Mouse (Mus musculus): ENCODE results near the gene Sepsecs. TPM values are rescaled to one million over a fixed set of nuclear protein-coding genes. Genes with fewer than 3 reads are reported as not detected.
A peak's percentile ranks its signal among the peaks of the same experiment; 100 is the strongest.
"Not testable (repeated sequence)": the region's sequence is repeated elsewhere in the genome, so short reads cannot be mapped to it uniquely, and the experiment has no call there.

Sepsecs gene
- polyA plus RNA-seq (2017; shearing (Covaris generic)) = 1 to 10 TPM; 5.4 to 5.6 TPM

GRCm38 (mm10) chr5:52669426-52670191 lies at the start of gene Sepsecs:
Gene Sepsecs (minus strand): TSS chr5:52669708.
- peak; percentile 95 for ATAC-seq

- ATAC-seq = no peak
Measured at GRCm38 (mm10) chr5:52716742-52717448, 47.4 kb upstream of the Sepsecs start.

GRCm38 (mm10) chr5:52712704-52713103 lies 43.2 kb upstream of the Sepsecs start:
- ATAC-seq = no peak

- ATAC-seq = no peak
Measured at GRCm38 (mm10) chr5:52704562-52704961, 35.1 kb upstream of the Sepsecs start.

- not testable (repeated sequence) for ATAC-seq
Measured at GRCm38 (mm10) chr5:52697882-52698440, 28.5 kb upstream of the Sepsecs start.

- no peak for ATAC-seq
Measured at GRCm38 (mm10) chr5:52697291-52697690, 27.8 kb upstream of the Sepsecs start.

- ATAC-seq = no peak
Measured at GRCm38 (mm10) chr5:52687741-52688455, 18.4 kb upstream of the Sepsecs start.

GRCm38 (mm10) chr5:52681111-52681510 lies 11.6 kb upstream of the Sepsecs start:
- ATAC-seq = no peak

- no peak for ATAC-seq
Measured at GRCm38 (mm10) chr5:52680191-52680590, 10.7 kb upstream of the Sepsecs start.

- no peak for ATAC-seq
Measured at GRCm38 (mm10) chr5:52678498-52679070, 9.1 kb upstream of the Sepsecs start.

- ATAC-seq = no peak
Measured at GRCm38 (mm10) chr5:52677126-52677525, 7.6 kb upstream of the Sepsecs start.

- ATAC-seq = no peak
Measured at GRCm38 (mm10) chr5:52674384-52675069, 5.0 kb upstream of the Sepsecs start.

GRCm38 (mm10) chr5:52673341-52673740 lies 3.8 kb upstream of the Sepsecs start:
- no peak for ATAC-seq

GRCm38 (mm10) chr5:52670745-52671144 lies 1.2 kb upstream of the Sepsecs start:
- no peak for ATAC-seq

GRCm38 (mm10) chr5:52666766-52667165 lies 2.7 kb downstream of the Sepsecs start:
- no peak for ATAC-seq

GRCm38 (mm10) chr5:52657957-52658356 lies 11.6 kb downstream of the Sepsecs start:
- no peak for ATAC-seq

- no peak for ATAC-seq
Measured at GRCm38 (mm10) chr5:52657336-52657735, 12.2 kb downstream of the Sepsecs start.

GRCm38 (mm10) chr5:52655992-52656391 lies 13.5 kb downstream of the Sepsecs start:
- no peak for ATAC-seq

GRCm38 (mm10) chr5:52654961-52655360 lies 14.5 kb downstream of the Sepsecs start:
- no peak for ATAC-seq

- ATAC-seq = no peak
Measured at GRCm38 (mm10) chr5:52652606-52653005, 16.9 kb downstream of the Sepsecs start.

- no peak for ATAC-seq
Measured at GRCm38 (mm10) chr5:52652086-52652485, 17.4 kb downstream of the Sepsecs start.

Data from CD4-positive, CD25-positive, alpha-beta regulatory T cell, adult 4 months (primary cell).